Comparison of ENCODE assay signal across 10 mouse cellular contexts in genomic region chr9:117250831-117251165, GRCm38 (mm10).
DNase-seq lines count a peak whose midpoint lies in the region; ATAC-seq and TF ChIP-seq lines count a peak whose summit lies in the region.
"Had no signal": no experiment of that assay in that cellular context is flagged by ENCODE, and none has a peak within 500 bp of the region (broad histone marks: within the 10 kb centered on the region; RNA-seq: fewer than 3 reads in every experiment).

No protein-coding gene starts in this region.

- 0 out of 2 replicates have a peak, but pooled peaks cover 3% of the 10 kb centered on the region for H3K27me3 ChIP-seq in forebrain, embryonic 15.5 days
- no peaks in the 10 kb centered on the region for H3K27me3 ChIP-seq in limb, embryonic 15.5 days
- H3K27me3 ChIP-seq in small intestine, adult 2 months (ENCODE audit: control insufficient read depth, insufficient read depth, low read length): no peaks in the 10 kb centered on the region
- H3K27me3 ChIP-seq: Patski had no signal

- peak overlapping the region; percentile 77 for H3K4me3 ChIP-seq in lung, adult 2 months (replicated peaks; ENCODE audit: extremely low read depth, low read depth, low read length)
- peak overlapping the region; percentile 53 for H3K4me3 ChIP-seq in forebrain, embryonic 15.5 days
- peak overlapping the region; percentile 56 for H3K4me3 ChIP-seq in limb, embryonic 15.5 days
- H3K4me3 ChIP-seq in small intestine, adult 2 months (ENCODE audit: low read depth, low read length): peak overlapping the region; percentile 44

- TF ChIP-seq CTCF in lung, adult 2 months (IDR thresholded peaks at IDR 0.05; ENCODE audit: insufficient read depth, low read length): no peak
- TF ChIP-seq CTCF in small intestine, adult 2 months (IDR thresholded peaks at IDR 0.05; ENCODE audit: extremely low read depth, insufficient read length, insufficient replicate concordance, low read depth, low read length): no peak

- H3K4me1 ChIP-seq in lung, adult 2 months (ENCODE audit: control insufficient read depth, insufficient read depth, low read length): peaks cover 14% of the 10 kb centered on the region
- peaks cover 39% of the 10 kb centered on the region for H3K4me1 ChIP-seq in forebrain, embryonic 15.5 days
- peaks cover 35% of the 10 kb centered on the region for H3K4me1 ChIP-seq in limb, embryonic 15.5 days
- 0 out of 2 replicates have a peak, but pooled peaks cover 2% of the 10 kb centered on the region for H3K4me1 ChIP-seq in small intestine, adult 2 months (ENCODE audit: control insufficient read depth, insufficient read depth, insufficient read length, low read length)

- DNase-seq in lung, adult 2 months: no peak
- DNase-seq in lung, adult 18-20 months: no peak
- DNase-seq in adrenal gland, postnatal 14 days: no peak
- DNase-seq in ovary, postnatal 36 days (ENCODE audit: low spot score): no peak
- no peak for DNase-seq in thymus, postnatal 10 days (ENCODE audit: low spot score in 2 of 2)
- DNase-seq: layer of hippocampus, adult 9-11 months had no signal

- WGBS in lung, adult 2 months: 32% methylated on average over 2 of the region's 2 CpGs
- 5% methylated on average over 2 of the region's 2 CpGs for WGBS in forebrain, embryonic 15.5 days
- 2% methylated on average over 2 of the region's 2 CpGs for WGBS in limb, embryonic 15.5 days
- WGBS in small intestine, adult 2 months: 67% methylated on average over 2 of the region's 2 CpGs

- H3K9ac ChIP-seq in forebrain, embryonic 15.5 days (replicated peaks): peak overlapping the region; percentile 63
- peak overlapping the region; percentile 59 for H3K9ac ChIP-seq in limb, embryonic 15.5 days

- peak overlapping the region; percentile 94 for H3K4me2 ChIP-seq in forebrain, embryonic 15.5 days (replicated peaks)
- H3K4me2 ChIP-seq in limb, embryonic 15.5 days: peak overlapping the region; percentile 65

- no peak for TF ChIP-seq POLR2A in lung, adult 2 months (IDR thresholded peaks at IDR 0.05; ENCODE audit: borderline replicate concordance, extremely low read depth, low read depth, low read length)
- no peak for TF ChIP-seq POLR2A in small intestine, adult 2 months (IDR thresholded peaks at IDR 0.05; ENCODE audit: low read depth, low read length)

- H3K27ac ChIP-seq in forebrain, embryonic 15.5 days (replicated peaks): no peak overlapping the region; the same call in 1 of the 2 replicates
- peak overlapping the region; percentile 85 for H3K27ac ChIP-seq in limb, embryonic 15.5 days
- H3K27ac ChIP-seq in small intestine, adult 2 months (ENCODE audit: insufficient read depth, low read depth, low read length): no peak overlapping the region

- no peak; the same call in 1 of the 2 replicates for ATAC-seq in forebrain, embryonic 15.5 days (replicated peaks)
- no peak for ATAC-seq in limb, embryonic 15.5 days (ENCODE audit: insufficient number of reproducible peaks, low FRiP score, low TSS enrichment, low read depth)

- H3K9me3 ChIP-seq in forebrain, embryonic 15.5 days: no peaks in the 10 kb centered on the region
- no peaks in the 10 kb centered on the region for H3K9me3 ChIP-seq in limb, embryonic 15.5 days

- no peaks in the 10 kb centered on the region for H3K36me3 ChIP-seq in forebrain, embryonic 15.5 days
- no peaks in the 10 kb centered on the region for H3K36me3 ChIP-seq in limb, embryonic 15.5 days
- no peaks in the 10 kb centered on the region for H3K36me3 ChIP-seq in small intestine, adult 2 months (ENCODE audit: control insufficient read depth, insufficient read depth, low read length)
